Mouse (Mus musculus): ENCODE results near the gene Atg5. TPM values are rescaled to one million over a fixed set of nuclear protein-coding genes. Genes with fewer than 3 reads are reported as not detected.

Atg5 gene
- polyA plus RNA-seq, 1 experiment from 2014 or later = 49.2 TPM

- Histone ChIP-seq H3K27ac (no peak overlapping the region), H3K36me3 (no peaks in the 10 kb centered on the region), H3K27me3 (no peaks in the 10 kb centered on the region), H3K9ac (no peak overlapping the region), H3K4me3 (no peak overlapping the region), H3K4me2 (replicated peaks) (no peak overlapping the region), H3K9me3 (no peaks in the 10 kb centered on the region), H3K4me1 (0 out of 2 replicates have a peak, but pooled peaks cover 4% of the 10 kb centered on the region)
- 81% methylated on average over 6 of the region's 6 CpGs for whole genome bisulfite sequencing
- no peak for ATAC-seq (ENCODE audit: insufficient number of reproducible peaks, insufficient read depth, low FRiP score, low TSS enrichment)
Measured at GRCm38 (mm10) chr10:44338571-44338970, 70.4 kb downstream of the Atg5 start.

- 59% methylated on average over 5 of the region's 5 CpGs for WGBS
- H3K4me2 ChIP-seq (replicated peaks) = no peak overlapping the region
- H3K9ac ChIP-seq = no peak overlapping the region
- no peaks in the 10 kb centered on the region for H3K36me3 ChIP-seq
- H3K4me3 ChIP-seq = no peak overlapping the region
- no peak overlapping the region for H3K27ac ChIP-seq
- no peaks in the 10 kb centered on the region for H3K9me3 ChIP-seq
- no peaks in the 10 kb centered on the region for H3K27me3 ChIP-seq
- 0 out of 2 replicates have a peak, but pooled peaks cover 4% of the 10 kb centered on the region for H3K4me1 ChIP-seq
- ATAC-seq (ENCODE audit: insufficient number of reproducible peaks, insufficient read depth, low FRiP score, low TSS enrichment) = no peak
Measured at GRCm38 (mm10) chr10:44339326-44339725, 71.2 kb downstream of the Atg5 start.

GRCm38 (mm10) chr10:44340928-44341327, 72.8 kb downstream of the Atg5 start:
- H3K36me3 ChIP-seq = no peaks in the 10 kb centered on the region
- H3K9me3 ChIP-seq = no peaks in the 10 kb centered on the region
- ATAC-seq (ENCODE audit: insufficient number of reproducible peaks, insufficient read depth, low FRiP score, low TSS enrichment) = no peak
- H3K27ac ChIP-seq = no peak overlapping the region
- H3K4me3 ChIP-seq = no peak overlapping the region
- no peak overlapping the region for H3K4me2 ChIP-seq (replicated peaks)
- no peaks in the 10 kb centered on the region for H3K27me3 ChIP-seq
- 81% methylated on average over 4 of the region's 4 CpGs for WGBS
- no peak overlapping the region for H3K9ac ChIP-seq
- H3K4me1 ChIP-seq = 0 out of 2 replicates have a peak, but pooled peaks cover 4% of the 10 kb centered on the region

GRCm38 (mm10) chr10:44341826-44342521, 73.8 kb downstream of the Atg5 start:
- 0 out of 2 replicates have a peak, but pooled peaks cover 4% of the 10 kb centered on the region for H3K4me1 ChIP-seq
- 92% methylated on average over 6 of the region's 6 CpGs for WGBS
- no peaks in the 10 kb centered on the region for H3K27me3 ChIP-seq
- no peak overlapping the region for H3K27ac ChIP-seq
- H3K4me3 ChIP-seq = no peak overlapping the region
- no peak for ATAC-seq (ENCODE audit: insufficient number of reproducible peaks, insufficient read depth, low FRiP score, low TSS enrichment)
- no peak overlapping the region for H3K4me2 ChIP-seq (replicated peaks)
- H3K36me3 ChIP-seq = no peaks in the 10 kb centered on the region
- H3K9me3 ChIP-seq = no peaks in the 10 kb centered on the region
- H3K9ac ChIP-seq = no peak overlapping the region

- 91% methylated on average over 3 of the region's 3 CpGs for whole genome bisulfite sequencing
- H3K9ac ChIP-seq = no peak overlapping the region
- no peak overlapping the region for H3K27ac ChIP-seq
- 0 out of 2 replicates have a peak, but pooled peaks cover 7% of the 10 kb centered on the region for H3K36me3 ChIP-seq
- H3K4me2 ChIP-seq (replicated peaks) = no peak overlapping the region
- H3K4me3 ChIP-seq = no peak overlapping the region
- no peaks in the 10 kb centered on the region for H3K9me3 ChIP-seq
- no peaks in the 10 kb centered on the region for H3K27me3 ChIP-seq
- no peak for ATAC-seq (ENCODE audit: insufficient number of reproducible peaks, insufficient read depth, low FRiP score, low TSS enrichment)
- 0 out of 2 replicates have a peak, but pooled peaks cover 4% of the 10 kb centered on the region for H3K4me1 ChIP-seq
Measured at GRCm38 (mm10) chr10:44343351-44343750, 75.2 kb downstream of the Atg5 start.

GRCm38 (mm10) chr10:44347549-44348172, 79.5 kb downstream of the Atg5 start:
- no peak for ATAC-seq (ENCODE audit: insufficient number of reproducible peaks, insufficient read depth, low FRiP score, low TSS enrichment)
- Histone ChIP-seq H3K9me3 (no peaks in the 10 kb centered on the region), H3K36me3 (0 out of 2 replicates have a peak, but pooled peaks cover 7% of the 10 kb centered on the region), H3K9ac (no peak overlapping the region), H3K4me3 (no peak overlapping the region), H3K4me1 (no peaks in the 10 kb centered on the region), H3K4me2 (replicated peaks) (no peak overlapping the region), H3K27me3 (no peaks in the 10 kb centered on the region), H3K27ac (no peak overlapping the region)
- WGBS = 93% methylated on average over 10 of the region's 10 CpGs

- Histone ChIP-seq H3K27ac (no peak overlapping the region), H3K36me3 (0 out of 2 replicates have a peak, but pooled peaks cover 7% of the 10 kb centered on the region), H3K9ac (no peak overlapping the region), H3K4me2 (replicated peaks) (no peak overlapping the region), H3K4me1 (no peaks in the 10 kb centered on the region), H3K9me3 (no peaks in the 10 kb centered on the region), H3K27me3 (no peaks in the 10 kb centered on the region), H3K4me3 (no peak overlapping the region)
- ATAC-seq (ENCODE audit: insufficient number of reproducible peaks, insufficient read depth, low FRiP score, low TSS enrichment) = no peak
- WGBS = 73% methylated on average over 14 of the region's 14 CpGs
Measured at GRCm38 (mm10) chr10:44348474-44349415, 80.6 kb downstream of the Atg5 start.

- H3K9ac ChIP-seq = no peak overlapping the region
- no peak overlapping the region for H3K4me3 ChIP-seq
- H3K4me1 ChIP-seq = 0 out of 2 replicates have a peak, but pooled peaks cover 3% of the 10 kb centered on the region
- H3K9me3 ChIP-seq = no peaks in the 10 kb centered on the region
- 78% methylated on average over 4 of the region's 4 CpGs for WGBS
- H3K27me3 ChIP-seq = no peaks in the 10 kb centered on the region
- no peaks in the 10 kb centered on the region for H3K36me3 ChIP-seq
- H3K4me2 ChIP-seq (replicated peaks) = no peak overlapping the region
- no peak for ATAC-seq (ENCODE audit: insufficient number of reproducible peaks, insufficient read depth, low FRiP score, low TSS enrichment)
- no peak overlapping the region for H3K27ac ChIP-seq
Measured at GRCm38 (mm10) chr10:44353467-44353866, 85.3 kb downstream of the Atg5 start.

- H3K36me3 ChIP-seq = no peaks in the 10 kb centered on the region
Measured at GRCm38 (mm10) chr10:44354393-44354792, 86.2 kb downstream of the Atg5 start.

GRCm38 (mm10) chr10:44355216-44355615, 87.1 kb downstream of the Atg5 start:
- 75% methylated on average over 7 of the region's 7 CpGs for WGBS
- no peak overlapping the region for H3K27ac ChIP-seq
- no peaks in the 10 kb centered on the region for H3K9me3 ChIP-seq
- H3K4me2 ChIP-seq (replicated peaks) = no peak overlapping the region
- ATAC-seq (ENCODE audit: insufficient number of reproducible peaks, insufficient read depth, low FRiP score, low TSS enrichment) = no peak
- H3K9ac ChIP-seq = no peak overlapping the region
- H3K4me1 ChIP-seq = 0 out of 2 replicates have a peak, but pooled peaks cover 3% of the 10 kb centered on the region
- H3K4me3 ChIP-seq = no peak overlapping the region
- H3K36me3 ChIP-seq = no peaks in the 10 kb centered on the region
- H3K27me3 ChIP-seq = no peaks in the 10 kb centered on the region

More at GRCm38 (mm10) chr10:44354393-44354792, 86.2 kb downstream of the Atg5 start:
- ATAC-seq (ENCODE audit: insufficient number of reproducible peaks, insufficient read depth, low FRiP score, low TSS enrichment) = no peak
- Histone ChIP-seq H3K27me3 (no peaks in the 10 kb centered on the region), H3K9ac (no peak overlapping the region), H3K4me2 (replicated peaks) (no peak overlapping the region), H3K27ac (no peak overlapping the region), H3K4me1 (0 out of 2 replicates have a peak, but pooled peaks cover 3% of the 10 kb centered on the region), H3K9me3 (no peaks in the 10 kb centered on the region), H3K4me3 (no peak overlapping the region)
- WGBS = 83% methylated on average over 10 of the region's 10 CpGs

GRCm38 (mm10) chr10:44356625-44357024, 88.5 kb downstream of the Atg5 start:
- Histone ChIP-seq H3K27ac (no peak overlapping the region), H3K36me3 (no peaks in the 10 kb centered on the region), H3K4me3 (no peak overlapping the region), H3K27me3 (no peaks in the 10 kb centered on the region), H3K9me3 (no peaks in the 10 kb centered on the region), H3K9ac (no peak overlapping the region), H3K4me1 (0 out of 2 replicates have a peak, but pooled peaks cover 3% of the 10 kb centered on the region), H3K4me2 (replicated peaks) (no peak overlapping the region)
- ATAC-seq (ENCODE audit: insufficient number of reproducible peaks, insufficient read depth, low FRiP score, low TSS enrichment) = no peak
- 89% methylated on average over 5 of the region's 5 CpGs for WGBS
